Mouse (Mus musculus): Measurements from ENCODE around the gene Pex1. TPM values are rescaled to one million over a fixed set of nuclear protein-coding genes. Genes with fewer than 3 reads are reported as not detected.
"Not testable (repeated sequence)": the region's sequence is repeated elsewhere in the genome, so short reads cannot be mapped to it uniquely, and the experiment has no call there.

Gene Pex1
- polyA plus RNA-seq, 1 experiment from 2014 or later = 14.7 TPM

GRCm38 (mm10) chr5:3597171-3597570 is 1.3 kb downstream of the Pex1 start:
- peak overlapping the region; percentile 62 for H3K4me2 ChIP-seq (ENCODE audit: low read depth, low read length)
- H3K4me3 ChIP-seq (ENCODE audit: low read length) = peak overlapping the region; percentile 76
- H3K4me1 ChIP-seq (replicated peaks; ENCODE audit: control insufficient read depth, insufficient read depth, low read length) = peaks cover 10% of the 10 kb centered on the region
- no peaks in the 10 kb centered on the region for H3K27me3 ChIP-seq (ENCODE audit: control insufficient read depth, insufficient read depth, low read depth, low read length)
- H3K27ac ChIP-seq (ENCODE audit: low read length) = no peak overlapping the region
- no peak overlapping the region; the same call in 1 of the 2 replicates for H3K9ac ChIP-seq (ENCODE audit: low read length)
- 0 out of 2 replicates have a peak, but pooled peaks cover 3% of the 10 kb centered on the region for H3K36me3 ChIP-seq (ENCODE audit: control insufficient read depth, insufficient read depth, low read length)
- H3K9me3 ChIP-seq (ENCODE audit: control insufficient read depth, low read length) = no peaks in the 10 kb centered on the region
- no peak for ATAC-seq (ENCODE audit: low read depth)

GRCm38 (mm10) chr5:3598766-3599165 is 2.9 kb downstream of the Pex1 start:
- ATAC-seq (ENCODE audit: low read depth) = no peak
- 88% methylated on average over 5 of the region's 5 CpGs for WGBS
- no peak overlapping the region for H3K9ac ChIP-seq (ENCODE audit: low read length)
- no peak overlapping the region for H3K4me2 ChIP-seq (ENCODE audit: low read depth, low read length)
- H3K4me1 ChIP-seq (replicated peaks; ENCODE audit: control insufficient read depth, insufficient read depth, low read length) = peaks cover 10% of the 10 kb centered on the region
- H3K27ac ChIP-seq (ENCODE audit: low read length) = no peak overlapping the region
- H3K4me3 ChIP-seq (ENCODE audit: low read length) = no peak overlapping the region
- H3K9me3 ChIP-seq (ENCODE audit: control insufficient read depth, low read length) = no peaks in the 10 kb centered on the region
- 0 out of 2 replicates have a peak, but pooled peaks cover 2% of the 10 kb centered on the region for H3K36me3 ChIP-seq (ENCODE audit: control insufficient read depth, insufficient read depth, low read length)
- no peaks in the 10 kb centered on the region for H3K27me3 ChIP-seq (ENCODE audit: control insufficient read depth, insufficient read depth, low read depth, low read length)

GRCm38 (mm10) chr5:3600298-3600697 is 4.4 kb downstream of the Pex1 start:
- Histone ChIP-seq H3K27me3 (ENCODE audit: control insufficient read depth, insufficient read depth, low read depth, low read length) (no peaks in the 10 kb centered on the region), H3K36me3 (ENCODE audit: control insufficient read depth, insufficient read depth, low read length) (no peaks in the 10 kb centered on the region), H3K4me2 (ENCODE audit: low read depth, low read length) (no peak overlapping the region), H3K4me1 (replicated peaks; ENCODE audit: control insufficient read depth, insufficient read depth, low read length) (peaks cover 4% of the 10 kb centered on the region), H3K27ac (ENCODE audit: low read length) (no peak overlapping the region), H3K9me3 (ENCODE audit: control insufficient read depth, low read length) (no peaks in the 10 kb centered on the region), H3K9ac (ENCODE audit: low read length) (no peak overlapping the region), H3K4me3 (ENCODE audit: low read length) (no peak overlapping the region)
- 66% methylated on average over 1 of the region's 1 CpGs for WGBS
- no peak for ATAC-seq (ENCODE audit: low read depth)

- no peaks in the 10 kb centered on the region for H3K27me3 ChIP-seq (ENCODE audit: control insufficient read depth, insufficient read depth, low read depth, low read length)
- H3K9me3 ChIP-seq (ENCODE audit: control insufficient read depth, low read length) = no peaks in the 10 kb centered on the region
- WGBS = 84% methylated on average over 3 of the region's 3 CpGs
- H3K4me3 ChIP-seq (ENCODE audit: low read length) = no peak overlapping the region
- peaks cover 3% of the 10 kb centered on the region; the same call in 1 of the 2 replicates for H3K36me3 ChIP-seq (ENCODE audit: control insufficient read depth, insufficient read depth, low read length)
- no peak overlapping the region for H3K9ac ChIP-seq (ENCODE audit: low read length)
- H3K27ac ChIP-seq (ENCODE audit: low read length) = no peak overlapping the region
- peaks cover 3% of the 10 kb centered on the region for H3K4me1 ChIP-seq (replicated peaks; ENCODE audit: control insufficient read depth, insufficient read depth, low read length)
- H3K4me2 ChIP-seq (ENCODE audit: low read depth, low read length) = no peak overlapping the region
- no peak for ATAC-seq (ENCODE audit: low read depth)
Measured at GRCm38 (mm10) chr5:3600790-3601189, 4.9 kb downstream of the Pex1 start.

- Histone ChIP-seq H3K4me2 (ENCODE audit: low read depth, low read length) (no peak overlapping the region), H3K27me3 (ENCODE audit: control insufficient read depth, insufficient read depth, low read depth, low read length) (no peaks in the 10 kb centered on the region), H3K4me3 (ENCODE audit: low read length) (no peak overlapping the region), H3K36me3 (ENCODE audit: control insufficient read depth, insufficient read depth, low read length) (peaks cover 16% of the 10 kb centered on the region), H3K9me3 (ENCODE audit: control insufficient read depth, low read length) (no peaks in the 10 kb centered on the region), H3K9ac (ENCODE audit: low read length) (no peak overlapping the region), H3K4me1 (replicated peaks; ENCODE audit: control insufficient read depth, insufficient read depth, low read length) (no peaks in the 10 kb centered on the region), H3K27ac (ENCODE audit: low read length) (no peak overlapping the region)
- WGBS = 90% methylated on average over 9 of the region's 9 CpGs
- ATAC-seq (ENCODE audit: low read depth) = no peak
Measured at GRCm38 (mm10) chr5:3607114-3607513, 11.2 kb downstream of the Pex1 start.

GRCm38 (mm10) chr5:3609241-3609640 is 13.4 kb downstream of the Pex1 start:
- Histone ChIP-seq H3K4me2 (ENCODE audit: low read depth, low read length) (no peak overlapping the region), H3K27ac (ENCODE audit: low read length) (no peak overlapping the region), H3K36me3 (ENCODE audit: control insufficient read depth, insufficient read depth, low read length) (peaks cover 18% of the 10 kb centered on the region), H3K4me3 (ENCODE audit: low read length) (no peak overlapping the region), H3K9me3 (ENCODE audit: control insufficient read depth, low read length) (no peaks in the 10 kb centered on the region), H3K9ac (ENCODE audit: low read length) (no peak overlapping the region), H3K4me1 (replicated peaks; ENCODE audit: control insufficient read depth, insufficient read depth, low read length) (no peaks in the 10 kb centered on the region), H3K27me3 (ENCODE audit: control insufficient read depth, insufficient read depth, low read depth, low read length) (no peaks in the 10 kb centered on the region)
- WGBS = 92% methylated on average over 7 of the region's 7 CpGs
- ATAC-seq (ENCODE audit: low read depth) = no peak

- not testable (repeated sequence) for H3K9ac ChIP-seq (ENCODE audit: low read length); H3K4me3 ChIP-seq (ENCODE audit: low read length); H3K27ac ChIP-seq (ENCODE audit: low read length); H3K4me1 ChIP-seq (replicated peaks; ENCODE audit: control insufficient read depth, insufficient read depth, low read length); H3K4me2 ChIP-seq (ENCODE audit: low read depth, low read length); H3K27me3 ChIP-seq (ENCODE audit: control insufficient read depth, insufficient read depth, low read depth, low read length); ATAC-seq (ENCODE audit: low read depth); H3K9me3 ChIP-seq (ENCODE audit: control insufficient read depth, low read length)
- H3K36me3 ChIP-seq (ENCODE audit: control insufficient read depth, insufficient read depth, low read length) = peaks cover 12% of the 10 kb centered on the region; the same call in 1 of the 2 replicates
- 91% methylated on average over 2 of the region's 2 CpGs for WGBS
Measured at GRCm38 (mm10) chr5:3611835-3612234, 16.0 kb downstream of the Pex1 start.

- Histone ChIP-seq H3K27ac (ENCODE audit: low read length) (no peak overlapping the region), H3K4me3 (ENCODE audit: low read length) (no peak overlapping the region), H3K9me3 (ENCODE audit: control insufficient read depth, low read length) (no peaks in the 10 kb centered on the region), H3K9ac (ENCODE audit: low read length) (no peak overlapping the region), H3K4me2 (ENCODE audit: low read depth, low read length) (no peak overlapping the region), H3K27me3 (ENCODE audit: control insufficient read depth, insufficient read depth, low read depth, low read length) (no peaks in the 10 kb centered on the region), H3K36me3 (ENCODE audit: control insufficient read depth, insufficient read depth, low read length) (peaks cover 18% of the 10 kb centered on the region), H3K4me1 (replicated peaks; ENCODE audit: control insufficient read depth, insufficient read depth, low read length) (no peaks in the 10 kb centered on the region)
- ATAC-seq (ENCODE audit: low read depth) = no peak
- 85% methylated on average over 7 of the region's 7 CpGs for WGBS
Measured at GRCm38 (mm10) chr5:3620486-3620885, 24.6 kb downstream of the Pex1 start.

- Histone ChIP-seq H3K4me3 (ENCODE audit: low read length) (no peak overlapping the region), H3K36me3 (ENCODE audit: control insufficient read depth, insufficient read depth, low read length) (peaks cover 18% of the 10 kb centered on the region), H3K9ac (ENCODE audit: low read length) (no peak overlapping the region), H3K4me1 (replicated peaks; ENCODE audit: control insufficient read depth, insufficient read depth, low read length) (no peaks in the 10 kb centered on the region), H3K27ac (ENCODE audit: low read length) (no peak overlapping the region), H3K27me3 (ENCODE audit: control insufficient read depth, insufficient read depth, low read depth, low read length) (no peaks in the 10 kb centered on the region), H3K9me3 (ENCODE audit: control insufficient read depth, low read length) (no peaks in the 10 kb centered on the region), H3K4me2 (ENCODE audit: low read depth, low read length) (no peak overlapping the region)
- no peak for ATAC-seq (ENCODE audit: low read depth)
- 87% methylated on average over 5 of the region's 5 CpGs for WGBS
Measured at GRCm38 (mm10) chr5:3630055-3630454, 34.2 kb downstream of the Pex1 start.

Data from lung, embryonic 16.5 days (tissue).